Mouse (Mus musculus) olfactory bulb, adult 2 months (tissue): ENCODE measurements around the gene Grtp1.

Source experiments
- CTCF ChIP-seq: fragments of 200-500 bp; IDR thresholded peaks from 2 replicates; pipeline ENCODE4 v1.5.1; 2012; ENCODE audit warnings: low read depth, mild to moderate bottlenecking, low read length, moderate library complexity; ENCODE audit not compliant: insufficient read depth
- POLR2A ChIP-seq: fragments of 200-500 bp; IDR thresholded peaks from 2 replicates; pipeline ENCODE4 v1.6.1; 2012; ENCODE audit warnings: mild to moderate bottlenecking, low read depth, low read length, moderate library complexity; ENCODE audit not compliant: insufficient read depth

DNA sequence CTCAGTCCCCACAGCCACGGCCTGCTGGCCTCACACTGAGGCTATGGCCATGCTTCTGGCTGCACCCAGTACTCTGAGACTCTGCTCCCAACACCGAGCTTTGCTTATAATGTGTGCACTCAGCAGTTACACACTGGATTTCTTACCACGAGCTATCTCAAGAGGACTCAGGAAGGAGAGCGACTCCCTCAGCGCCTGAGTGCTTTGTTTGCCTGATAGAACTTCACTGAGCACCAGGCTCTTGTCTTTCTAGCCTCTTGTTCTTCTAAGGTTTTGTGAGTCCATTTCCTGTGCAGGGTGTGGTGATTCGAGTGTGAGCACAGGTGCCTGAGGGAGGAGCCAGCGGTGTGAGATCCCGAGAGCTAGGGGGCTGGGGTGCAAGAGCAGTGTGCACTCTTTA, 75.5 kb downstream of the Grtp1 start:
- TF ChIP-seq CTCF (no peak), POLR2A (no peak)
